Comparison of ENCODE assay signal across 8 mouse cellular contexts in genomic region chr13:83729331-83730009, GRCm38 (mm10).
DNase-seq lines count a peak whose midpoint lies in the region; ATAC-seq and TF ChIP-seq lines count a peak whose summit lies in the region.

No protein-coding gene starts in this region.

- DNase-seq in heart, adult 9 months (ENCODE audit: low spot score in 2 of 2) = no peak
- peak; percentile 98 for DNase-seq in brain, embryonic 14.5 days (ENCODE audit: low read depth)
- DNase-seq in kidney, adult 18-20 months = peak; percentile 60
- peak; percentile 80 to 86 for DNase-seq in right cerebral cortex, adult 2 months (ENCODE audit: low spot score in 2 of 2)
- DNase-seq in thymus, postnatal 25 days = no peak

- H3K4me1 ChIP-seq in heart, embryonic 11.5 days (ENCODE audit: control insufficient read depth, insufficient read depth, low read length) = peaks cover 5% of the 10 kb centered on the region
- H3K4me1 ChIP-seq in forebrain, embryonic 12.5 days = no peaks in the 10 kb centered on the region
- peaks cover 26% of the 10 kb centered on the region for H3K4me1 ChIP-seq in limb, embryonic 13.5 days

- WGBS in heart, embryonic 11.5 days (ENCODE audit: insufficient replicate concordance) = under 1% methylated on average over 33 of the region's 33 CpGs
- WGBS in forebrain, embryonic 12.5 days = under 1% methylated on average over 30 of the region's 33 CpGs
- WGBS in limb, embryonic 13.5 days = under 1% methylated on average over 33 of the region's 33 CpGs

- no peak for TF ChIP-seq POLR2A in brain, embryonic 14.5 days (IDR thresholded peaks at IDR 0.05; ENCODE audit: borderline replicate concordance, extremely low read depth, insufficient read depth, insufficient read length, poor library complexity, severe bottlenecking)

- H3K4me3 ChIP-seq in heart, embryonic 11.5 days (ENCODE audit: low read depth, low read length) = peak overlapping the region; percentile 47
- peak overlapping the region; percentile 87 for H3K4me3 ChIP-seq in forebrain, embryonic 12.5 days (replicated peaks)
- H3K4me3 ChIP-seq in limb, embryonic 13.5 days = peak overlapping the region; percentile 62

- no peaks in the 10 kb centered on the region for H3K36me3 ChIP-seq in heart, embryonic 11.5 days (ENCODE audit: control insufficient read depth, insufficient read depth, low read length)
- peaks cover 22% of the 10 kb centered on the region for H3K36me3 ChIP-seq in forebrain, embryonic 12.5 days (replicated peaks)
- H3K36me3 ChIP-seq in limb, embryonic 13.5 days = no peaks in the 10 kb centered on the region

- no peaks in the 10 kb centered on the region for H3K9me3 ChIP-seq in heart, embryonic 11.5 days (replicated peaks; ENCODE audit: control insufficient read depth, low read length)
- H3K9me3 ChIP-seq in forebrain, embryonic 12.5 days = no peaks in the 10 kb centered on the region
- no peaks in the 10 kb centered on the region for H3K9me3 ChIP-seq in limb, embryonic 13.5 days

- H3K9ac ChIP-seq in heart, embryonic 11.5 days (ENCODE audit: low read depth, low read length) = peak overlapping the region; percentile 29
- peak overlapping the region; percentile 100 for H3K9ac ChIP-seq in forebrain, embryonic 12.5 days
- no peak overlapping the region for H3K9ac ChIP-seq in limb, embryonic 13.5 days

- ATAC-seq in heart, embryonic 11.5 days (replicated peaks; ENCODE audit: insufficient number of reproducible peaks, low FRiP score, low TSS enrichment) = no peak
- ATAC-seq in forebrain, embryonic 12.5 days (ENCODE audit: low FRiP score) = peak; percentile 34
- no peak for ATAC-seq in limb, embryonic 13.5 days (ENCODE audit: low FRiP score, low read depth)

- TF ChIP-seq CTCF in brain, embryonic 14.5 days (IDR thresholded peaks at IDR 0.05; ENCODE audit: borderline replicate concordance, extremely low read depth, insufficient read depth, insufficient read length) = no peak

- no peak overlapping the region for H3K27ac ChIP-seq in heart, embryonic 11.5 days (ENCODE audit: low read depth, low read length)
- peak overlapping the region; percentile 100 for H3K27ac ChIP-seq in forebrain, embryonic 12.5 days
- no peak overlapping the region for H3K27ac ChIP-seq in limb, embryonic 13.5 days

- peaks cover 74% of the 10 kb centered on the region for H3K27me3 ChIP-seq in heart, embryonic 11.5 days (ENCODE audit: control insufficient read depth, insufficient read depth, low read length)
- no peaks in the 10 kb centered on the region for H3K27me3 ChIP-seq in forebrain, embryonic 12.5 days
- peaks cover 93% of the 10 kb centered on the region for H3K27me3 ChIP-seq in limb, embryonic 13.5 days

- peak overlapping the region; percentile 75 for H3K4me2 ChIP-seq in heart, embryonic 11.5 days
- H3K4me2 ChIP-seq in forebrain, embryonic 12.5 days = peak overlapping the region; percentile 73
- peak overlapping the region; percentile 85 for H3K4me2 ChIP-seq in limb, embryonic 13.5 days (replicated peaks)

Comparison
In these comparisons a context has a peak if more than half of its experiments do, and no peak if none do; other contexts are left out.
1. DNase-seq: peak in brain, embryonic 14.5 days (single experiment), kidney, adult 18-20 months (single experiment) and right cerebral cortex, adult 2 months (2 of 2); none in heart, adult 9 months (0 of 2) and thymus, postnatal 25 days (single experiment).
2. Peak in every context shown above with its lines, with median percentiles within 50 percentile points of each other: H3K4me2 ChIP-seq and H3K4me3 ChIP-seq.